Mouse (Mus musculus): ENCODE results near the gene Msh4.

GRCm38 (mm10) chr3:153850759-153851158 lies 55.2 kb downstream of the Msh4 start:
- no peak for TF ChIP-seq CTCF (IDR thresholded peaks at IDR 0.05; ENCODE audit: low read depth, low read length)
- TF ChIP-seq POLR2A (IDR thresholded peaks at IDR 0.05; ENCODE audit: insufficient read depth, low read length) = no peak

Data from ES-Bruce4 (cell line).